Mouse (Mus musculus) forebrain, postnatal 0 days (tissue): ENCODE results near the gene Tom1l1. TPM values are rescaled to one million over a fixed set of nuclear protein-coding genes. Genes with fewer than 3 reads are reported as not detected.
"Not testable (repeated sequence)": the region's sequence is repeated elsewhere in the genome, so short reads cannot be mapped to it uniquely, and the experiment has no call there.

ENCODE experiments used
- ATAC-seq: fragments of 200-750 bp; cut with Nextera tagmentation; 2 replicates; pipeline ENCODE4 v1.8.0; 2017; ENCODE audit warnings: mild to moderate bottlenecking, moderate library complexity
- DNase-seq: peaks from one replicate; pipeline ENCODE4 v3.0.0-alpha.2; 2015
- H3K27ac ChIP-seq: fragments of 300-500 bp; sonication (generic); 2 replicates; pipeline ENCODE4 v1.5.1; 2014; ENCODE audit warnings: low read depth, mild to moderate bottlenecking, antibody characterized with exemption, low read length, moderate library complexity, mixed read lengths
- H3K27me3 ChIP-seq: fragments of 300-500 bp; sonication (generic); 2 replicates; pipeline ENCODE4 v1.6.1; 2014; ENCODE audit warnings: mild to moderate bottlenecking, low read length, mixed read lengths; ENCODE audit not compliant: insufficient read depth
- H3K36me3 ChIP-seq: fragments of 300-500 bp; sonication (generic); 2 replicates; pipeline ENCODE4 v1.6.1; 2014; ENCODE audit warnings: mild to moderate bottlenecking, moderate library complexity; ENCODE audit not compliant: insufficient read depth
- H3K4me1 ChIP-seq: fragments of 300-500 bp; sonication (generic); 2 replicates; pipeline ENCODE4 v1.6.1; 2014; ENCODE audit warnings: antibody characterized with exemption; ENCODE audit not compliant: insufficient read depth
- H3K4me2 ChIP-seq: fragments of 300-500 bp; sonication (generic); 2 replicates; pipeline ENCODE4 v1.6.1; 2014; ENCODE audit warnings: low read depth, mild to moderate bottlenecking, moderate library complexity
- H3K4me3 ChIP-seq: fragments of 300-500 bp; sonication (generic); 2 replicates; pipeline ENCODE4 v1.5.1; 2014; ENCODE audit warnings: low read depth, low read length, mixed read lengths
- H3K9ac ChIP-seq: fragments of 300-500 bp; sonication (generic); 2 replicates; pipeline ENCODE4 v1.6.1; 2014; ENCODE audit warnings: mild to moderate bottlenecking
- H3K9me3 ChIP-seq: fragments of 300-500 bp; sonication (generic); 2 replicates; pipeline ENCODE4 v1.6.1; 2016; ENCODE audit warnings: low read length
- CTCF ChIP-seq: sonication (generic); IDR thresholded peaks from 2 replicates; pipeline ENCODE4 v1.5.1; 2016; ENCODE audit warnings: antibody characterized with exemption, control low read depth, low read depth
- WGBS: fragments of 180-500 bp; shearing (Covaris S2); extraction: QIAGEN DNeasy Blood & Tissue Kit; methylation state at CpG from one replicate; pipeline ENCODE4 v1.1.7; 2014; 5-methylcytosine and 5-hydroxymethylcytosine counted together
- polyA plus RNA-seq: library from polyadenylated mRNA; unstranded; fragments of >200 nt; fragmentation: Nextera tagmentation; extraction: Ambion mirVana; gene quantifications from 2 replicates; pipeline ENCODE4 v1.2.1, GENCODE M21; 2015
- total RNA-seq: library from RNA; depleted of rRNA; stranded (reverse); fragments of >200 nt; gene quantifications from 2 replicates; pipeline ENCODE4 v1.2.3, GENCODE M21; 2014

Gene Tom1l1
- total and polyA plus RNA-seq, 2 experiments from 2014 or later = 11.5 to 16.2 TPM

GRCm38 (mm10) chr11:90711596-90711995, 23.4 kb upstream of the Tom1l1 start:
- no peak overlapping the region for H3K9ac ChIP-seq
- ATAC-seq (no peak), DNase-seq (no peak)
- TF ChIP-seq CTCF = no peak
- no peaks in the 10 kb centered on the region for H3K4me1 ChIP-seq
- H3K36me3 ChIP-seq = no peaks in the 10 kb centered on the region
- no peak overlapping the region for H3K4me2 ChIP-seq
- no peak overlapping the region for H3K27ac ChIP-seq
- H3K9me3 ChIP-seq = no peaks in the 10 kb centered on the region
- H3K4me3 ChIP-seq = no peak overlapping the region
- no peaks in the 10 kb centered on the region; the same call in 1 of the 2 replicates for H3K27me3 ChIP-seq
- WGBS = 83% methylated on average over 9 of the region's 9 CpGs

GRCm38 (mm10) chr11:90707134-90707533, 19.0 kb upstream of the Tom1l1 start:
- not testable (repeated sequence) for H3K9me3 ChIP-seq, H3K4me3 ChIP-seq, ATAC-seq, DNase-seq, H3K36me3 ChIP-seq, H3K4me1 ChIP-seq, H3K9ac ChIP-seq, H3K4me2 ChIP-seq, H3K27ac ChIP-seq, H3K27me3 ChIP-seq
- peak; percentile 7; the same call in 1 of the 2 replicates for TF ChIP-seq CTCF
- 87% methylated on average over 1 of the region's 1 CpGs for WGBS

- Histone ChIP-seq H3K4me3 (0 out of 2 replicates have a peak overlapping the region, but pooled peaks have one; percentile 16), H3K9ac (no peak overlapping the region), H3K4me1 (no peaks in the 10 kb centered on the region), H3K4me2 (peak overlapping the region; percentile 45), H3K27ac (no peak overlapping the region), H3K27me3 (no peaks in the 10 kb centered on the region), H3K9me3 (no peaks in the 10 kb centered on the region), H3K36me3 (no peaks in the 10 kb centered on the region)
- peak; percentile 91 for ATAC-seq
- peak; percentile 92 for DNase-seq
- 24% methylated on average over 10 of the region's 10 CpGs for WGBS
- peak; percentile 93 for TF ChIP-seq CTCF
Observed at GRCm38 (mm10) chr11:90697480-90698240, 9.5 kb upstream of the Tom1l1 start.

- ATAC-seq = no peak
- Histone ChIP-seq H3K4me2 (no peak overlapping the region), H3K36me3 (no peaks in the 10 kb centered on the region), H3K27me3 (no peaks in the 10 kb centered on the region), H3K4me1 (no peaks in the 10 kb centered on the region), H3K4me3 (no peak overlapping the region), H3K27ac (no peak overlapping the region), H3K9ac (no peak overlapping the region), H3K9me3 (no peaks in the 10 kb centered on the region)
- 72% methylated on average over 9 of the region's 9 CpGs for WGBS
- no peak for DNase-seq
- no peak for TF ChIP-seq CTCF
Observed at GRCm38 (mm10) chr11:90695811-90696210, 7.6 kb upstream of the Tom1l1 start.

GRCm38 (mm10) chr11:90694206-90694605, 6.0 kb upstream of the Tom1l1 start:
- H3K4me2 ChIP-seq = no peak overlapping the region
- ATAC-seq (no peak), DNase-seq (no peak)
- 78% methylated on average over 4 of the region's 4 CpGs for WGBS
- H3K9me3 ChIP-seq = no peaks in the 10 kb centered on the region
- no peak for TF ChIP-seq CTCF
- H3K27ac ChIP-seq = no peak overlapping the region
- H3K36me3 ChIP-seq = no peaks in the 10 kb centered on the region
- H3K27me3 ChIP-seq = no peaks in the 10 kb centered on the region
- no peak overlapping the region for H3K4me3 ChIP-seq
- no peaks in the 10 kb centered on the region for H3K4me1 ChIP-seq
- no peak overlapping the region for H3K9ac ChIP-seq

GRCm38 (mm10) chr11:90690361-90690760, 2.2 kb upstream of the Tom1l1 start:
- Histone ChIP-seq H3K27ac (no peak overlapping the region), H3K9ac (no peak overlapping the region), H3K4me3 (no peak overlapping the region), H3K4me1 (peaks cover 6% of the 10 kb centered on the region; the same call in 1 of the 2 replicates), H3K4me2 (no peak overlapping the region), H3K36me3 (no peaks in the 10 kb centered on the region), H3K27me3 (0 out of 2 replicates have a peak, but pooled peaks cover 5% of the 10 kb centered on the region), H3K9me3 (no peaks in the 10 kb centered on the region)
- no peak for DNase-seq
- TF ChIP-seq CTCF = no peak
- ATAC-seq = no peak
- 19% methylated on average over 6 of the region's 6 CpGs for WGBS

GRCm38 (mm10) chr11:90687040-90687439, 1.1 kb downstream of the Tom1l1 start:
- Histone ChIP-seq H3K36me3 (no peaks in the 10 kb centered on the region), H3K27ac (no peak overlapping the region), H3K27me3 (0 out of 2 replicates have a peak, but pooled peaks cover 5% of the 10 kb centered on the region), H3K4me3 (peak overlapping the region; percentile 62), H3K9ac (peak overlapping the region; percentile 58), H3K4me2 (peak overlapping the region; percentile 87), H3K4me1 (peaks cover 6% of the 10 kb centered on the region; the same call in 1 of the 2 replicates), H3K9me3 (no peaks in the 10 kb centered on the region)
- no peak for TF ChIP-seq CTCF
- 1% methylated on average over 17 of the region's 17 CpGs for WGBS
- DNase-seq (no peak), ATAC-seq (peak; percentile 5; the same call in 1 of the 2 replicates)
